Mouse (Mus musculus) E14TG2a.4 (cell line): ENCODE results near the gene Hdac9.

ENCODE experiments used
- H3K27me3 ChIP-seq: 2 replicates; pipeline ENCODE4 v1.6.1; 2014; ENCODE audit warnings: low read length, control low read depth; ENCODE audit not compliant: insufficient read depth
- H3K36me3 ChIP-seq: 2 replicates; pipeline ENCODE4 v1.6.1; 2014; ENCODE audit warnings: low read length, control low read depth; ENCODE audit not compliant: insufficient read depth
- H3K4me1 ChIP-seq: replicated peaks from 2 replicates; pipeline ENCODE4 v1.6.1; 2014; ENCODE audit warnings: low read depth, low read length, control low read depth
- H3K4me3 ChIP-seq: replicated peaks from 2 replicates; pipeline ENCODE4 v1.5.1; 2014; ENCODE audit warnings: mild to moderate bottlenecking, low read length
- H3K9me3 ChIP-seq: 2 replicates; pipeline ENCODE4 v1.6.1; 2014; ENCODE audit warnings: low read length, control low read depth
- CTCF ChIP-seq: conservative IDR thresholded peaks from 2 replicates; pipeline ENCODE4 v1.5.1; 2014; ENCODE audit warnings: low read length
- NANOG ChIP-seq: IDR thresholded peaks from 2 replicates; pipeline ENCODE4 v1.6.1; 2014; ENCODE audit warnings: borderline replicate concordance, low read length, mixed read lengths
- POU5F1 ChIP-seq: IDR thresholded peaks from 2 replicates; pipeline ENCODE4 v1.6.1; 2014; ENCODE audit warnings: low read length, borderline replicate concordance

The Hdac9 gene

GRCm38 (mm10) chr12:34618321-34618720, 298.6 kb downstream of the Hdac9 start:
- no peaks in the 10 kb centered on the region for H3K4me1 ChIP-seq
- H3K4me3 ChIP-seq: no peak overlapping the region
- no peaks in the 10 kb centered on the region for H3K9me3 ChIP-seq
- no peaks in the 10 kb centered on the region for H3K27me3 ChIP-seq
- no peaks in the 10 kb centered on the region for H3K36me3 ChIP-seq
- TF ChIP-seq CTCF: no peak
- no peak for TF ChIP-seq POU5F1

GRCm38 (mm10) chr12:34617836-34618235, 299.1 kb downstream of the Hdac9 start:
- no peaks in the 10 kb centered on the region for H3K4me1 ChIP-seq

GRCm38 (mm10) chr12:34614796-34615195, 302.1 kb downstream of the Hdac9 start:
- Histone ChIP-seq H3K4me3 (no peak overlapping the region), H3K9me3 (no peaks in the 10 kb centered on the region), H3K27me3 (no peaks in the 10 kb centered on the region), H3K36me3 (no peaks in the 10 kb centered on the region), H3K4me1 (no peaks in the 10 kb centered on the region)
- TF ChIP-seq CTCF (no peak), NANOG (no peak), POU5F1 (no peak)

More at GRCm38 (mm10) chr12:34617836-34618235, 299.1 kb downstream of the Hdac9 start:
- Histone ChIP-seq H3K4me3 (no peak overlapping the region), H3K27me3 (no peaks in the 10 kb centered on the region), H3K9me3 (no peaks in the 10 kb centered on the region), H3K36me3 (no peaks in the 10 kb centered on the region)
- no peak for TF ChIP-seq NANOG
- no peak for TF ChIP-seq POU5F1
- TF ChIP-seq CTCF: no peak

- H3K9me3 ChIP-seq: no peaks in the 10 kb centered on the region
- no peak overlapping the region for H3K4me3 ChIP-seq
- no peaks in the 10 kb centered on the region for H3K27me3 ChIP-seq
- TF ChIP-seq POU5F1 (no peak), CTCF (no peak)
- H3K36me3 ChIP-seq: no peaks in the 10 kb centered on the region
- H3K4me1 ChIP-seq: no peaks in the 10 kb centered on the region
Observed at GRCm38 (mm10) chr12:34612511-34612910, 304.4 kb downstream of the Hdac9 start.

GRCm38 (mm10) chr12:34604521-34604920, 312.4 kb downstream of the Hdac9 start:
- no peak for TF ChIP-seq POU5F1
- Histone ChIP-seq H3K4me1 (no peaks in the 10 kb centered on the region), H3K27me3 (no peaks in the 10 kb centered on the region)

GRCm38 (mm10) chr12:34594167-34594793, 322.6 kb downstream of the Hdac9 start:
- no peaks in the 10 kb centered on the region for H3K4me1 ChIP-seq
- H3K9me3 ChIP-seq: no peaks in the 10 kb centered on the region
- H3K36me3 ChIP-seq: no peaks in the 10 kb centered on the region
- no peaks in the 10 kb centered on the region for H3K27me3 ChIP-seq
- TF ChIP-seq CTCF: no peak
- no peak for TF ChIP-seq POU5F1
- TF ChIP-seq NANOG: no peak
- H3K4me3 ChIP-seq: no peak overlapping the region

More at GRCm38 (mm10) chr12:34604521-34604920, 312.4 kb downstream of the Hdac9 start:
- no peaks in the 10 kb centered on the region for H3K9me3 ChIP-seq
- no peaks in the 10 kb centered on the region for H3K36me3 ChIP-seq
- no peak overlapping the region for H3K4me3 ChIP-seq

GRCm38 (mm10) chr12:34587171-34587570, 329.7 kb downstream of the Hdac9 start:
- H3K27me3 ChIP-seq: no peaks in the 10 kb centered on the region
- no peak overlapping the region for H3K4me3 ChIP-seq
- TF ChIP-seq NANOG (no peak), CTCF (no peak), POU5F1 (no peak)
- no peaks in the 10 kb centered on the region for H3K36me3 ChIP-seq
- no peaks in the 10 kb centered on the region for H3K4me1 ChIP-seq
- H3K9me3 ChIP-seq: no peaks in the 10 kb centered on the region

GRCm38 (mm10) chr12:34582522-34582921, 334.4 kb downstream of the Hdac9 start:
- no peaks in the 10 kb centered on the region for H3K27me3 ChIP-seq
- TF ChIP-seq NANOG (no peak), CTCF (no peak), POU5F1 (no peak)
- H3K36me3 ChIP-seq: no peaks in the 10 kb centered on the region
- H3K4me3 ChIP-seq: no peak overlapping the region
- no peaks in the 10 kb centered on the region for H3K9me3 ChIP-seq
- H3K4me1 ChIP-seq: no peaks in the 10 kb centered on the region

GRCm38 (mm10) chr12:34579220-34579619, 337.7 kb downstream of the Hdac9 start:
- TF ChIP-seq POU5F1: no peak
- no peak for TF ChIP-seq NANOG
- no peak for TF ChIP-seq CTCF

GRCm38 (mm10) chr12:34571069-34571468, 345.8 kb downstream of the Hdac9 start:
- Histone ChIP-seq H3K4me3 (no peak overlapping the region), H3K27me3 (no peaks in the 10 kb centered on the region), H3K4me1 (no peaks in the 10 kb centered on the region), H3K9me3 (no peaks in the 10 kb centered on the region), H3K36me3 (no peaks in the 10 kb centered on the region)
- TF ChIP-seq POU5F1: no peak
- TF ChIP-seq CTCF: no peak
- no peak for TF ChIP-seq NANOG

More at GRCm38 (mm10) chr12:34579220-34579619, 337.7 kb downstream of the Hdac9 start:
- Histone ChIP-seq H3K4me3 (no peak overlapping the region), H3K4me1 (no peaks in the 10 kb centered on the region), H3K9me3 (no peaks in the 10 kb centered on the region), H3K27me3 (no peaks in the 10 kb centered on the region), H3K36me3 (no peaks in the 10 kb centered on the region)
